Mouse (Mus musculus) lung, postnatal 0 days (tissue): ENCODE data around the gene Frs3. TPM values are rescaled to one million over a fixed set of nuclear protein-coding genes. Genes with fewer than 3 reads are reported as not detected.

Experiments used
- ATAC-seq: fragments of 200-750 bp; cut with Nextera tagmentation; 2 replicates; pipeline ENCODE4 v1.8.0; 2017; ENCODE audit warnings: moderate library complexity
- DNase-seq: peaks from one replicate; pipeline ENCODE4 v3.0.0-alpha.2; 2016; ENCODE audit warnings: low spot score
- H3K27ac ChIP-seq: fragments of 300-500 bp; sonication (generic); 2 replicates; pipeline ENCODE4 v1.5.1; 2014; ENCODE audit warnings: antibody characterized with exemption, mild to moderate bottlenecking, low read length, mixed read lengths
- H3K27me3 ChIP-seq: fragments of 300-500 bp; sonication (generic); replicated peaks from 2 replicates; pipeline ENCODE4 v1.6.1; 2014; ENCODE audit warnings: low read length, mixed read lengths; ENCODE audit not compliant: insufficient read depth
- H3K36me3 ChIP-seq: fragments of 300-500 bp; sonication (generic); 2 replicates; pipeline ENCODE4 v1.6.1; 2014; ENCODE audit warnings: low read length, mixed read lengths; ENCODE audit not compliant: insufficient read depth
- H3K4me1 ChIP-seq: fragments of 300-500 bp; sonication (generic); 2 replicates; pipeline ENCODE4 v1.6.1; 2014; ENCODE audit warnings: antibody characterized with exemption, low read depth, low read length, mixed read lengths; ENCODE audit not compliant: insufficient read depth
- H3K4me2 ChIP-seq: fragments of 300-500 bp; sonication (generic); replicated peaks from 2 replicates; pipeline ENCODE4 v1.6.1; 2014; ENCODE audit warnings: low read depth, mild to moderate bottlenecking, low read length, moderate library complexity, mixed read lengths
- H3K4me3 ChIP-seq: fragments of 300-500 bp; sonication (generic); 2 replicates; pipeline ENCODE4 v1.5.1; 2014; ENCODE audit warnings: low read depth, low read length
- H3K9ac ChIP-seq: fragments of 300-500 bp; sonication (generic); replicated peaks from 2 replicates; pipeline ENCODE4 v1.6.1; 2014; ENCODE audit warnings: low read depth, mild to moderate bottlenecking
- H3K9me3 ChIP-seq: fragments of 300-500 bp; sonication (generic); 2 replicates; pipeline ENCODE4 v1.6.1; 2016; ENCODE audit warnings: low read length, mixed read lengths
- CTCF ChIP-seq: IDR thresholded peaks from 2 replicates; pipeline ENCODE4 v1.5.1; 2016; ENCODE audit warnings: antibody characterized with exemption, mild to moderate bottlenecking
- EP300 ChIP-seq: IDR thresholded peaks from 2 replicates; pipeline ENCODE4 v1.6.1; 2016; ENCODE audit warnings: antibody characterized with exemption, mild to moderate bottlenecking, control low read depth
- WGBS: fragments of 180-500 bp; shearing (Covaris S2); extraction: QIAGEN DNeasy Blood & Tissue Kit; methylation state at CpG from one replicate; pipeline ENCODE4 v1.1.7; 2014; 5-methylcytosine and 5-hydroxymethylcytosine counted together
- polyA plus RNA-seq: library from polyadenylated mRNA; unstranded; fragments of >200 nt; fragmentation: Nextera tagmentation; extraction: Ambion mirVana; gene quantifications from 2 replicates; pipeline ENCODE4 v1.2.1, GENCODE M21; 2015

The Frs3 gene
- polyA plus RNA-seq, 1 experiment from 2014 or later: 4.1 TPM

DNA sequence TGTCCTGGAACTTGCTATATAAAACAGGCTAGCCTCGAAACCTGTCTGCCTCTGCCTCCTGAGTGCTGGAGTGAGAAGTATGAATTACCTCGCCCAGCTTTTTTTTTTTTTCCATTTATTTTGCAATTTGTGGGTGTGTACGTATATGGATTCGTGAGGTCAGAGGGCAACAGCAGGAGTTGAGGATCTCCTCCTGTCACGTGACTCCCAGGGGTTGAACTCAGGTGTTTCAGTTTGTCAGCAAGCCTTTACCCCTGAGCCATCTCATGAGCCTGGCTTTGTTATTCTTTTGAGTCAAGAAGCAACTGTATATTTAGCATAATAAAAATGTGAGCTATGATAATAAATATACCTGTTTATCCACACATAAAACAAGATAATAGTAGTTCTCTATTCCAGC lies 33.1 kb upstream of the Frs3 start:
- Histone ChIP-seq H3K4me3 (no peak overlapping the region), H3K4me1 (no peaks in the 10 kb centered on the region), H3K9ac (no peak overlapping the region), H3K9me3 (no peaks in the 10 kb centered on the region), H3K27me3 (no peaks in the 10 kb centered on the region), H3K4me2 (no peak overlapping the region), H3K36me3 (no peaks in the 10 kb centered on the region), H3K27ac (no peak overlapping the region)
- ATAC-seq: no peak
- no peak for DNase-seq
- TF ChIP-seq CTCF: no peak
- TF ChIP-seq EP300: no peak
- WGBS: 66% methylated on average over 5 of the region's 5 CpGs

GRCm38 (mm10) chr17:47657901-47658300 lies 30.9 kb upstream of the Frs3 start:
- no peak overlapping the region for H3K4me2 ChIP-seq
- H3K9ac ChIP-seq: no peak overlapping the region
- no peak overlapping the region for H3K27ac ChIP-seq
- ATAC-seq: no peak
- WGBS: 76% methylated on average over 4 of the region's 4 CpGs
- H3K4me1 ChIP-seq: no peaks in the 10 kb centered on the region
- H3K27me3 ChIP-seq: no peaks in the 10 kb centered on the region
- no peak for DNase-seq
- H3K4me3 ChIP-seq: no peak overlapping the region
- TF ChIP-seq EP300 (no peak), CTCF (peak; percentile 21)
- H3K9me3 ChIP-seq: no peaks in the 10 kb centered on the region
- no peaks in the 10 kb centered on the region for H3K36me3 ChIP-seq

DNA sequence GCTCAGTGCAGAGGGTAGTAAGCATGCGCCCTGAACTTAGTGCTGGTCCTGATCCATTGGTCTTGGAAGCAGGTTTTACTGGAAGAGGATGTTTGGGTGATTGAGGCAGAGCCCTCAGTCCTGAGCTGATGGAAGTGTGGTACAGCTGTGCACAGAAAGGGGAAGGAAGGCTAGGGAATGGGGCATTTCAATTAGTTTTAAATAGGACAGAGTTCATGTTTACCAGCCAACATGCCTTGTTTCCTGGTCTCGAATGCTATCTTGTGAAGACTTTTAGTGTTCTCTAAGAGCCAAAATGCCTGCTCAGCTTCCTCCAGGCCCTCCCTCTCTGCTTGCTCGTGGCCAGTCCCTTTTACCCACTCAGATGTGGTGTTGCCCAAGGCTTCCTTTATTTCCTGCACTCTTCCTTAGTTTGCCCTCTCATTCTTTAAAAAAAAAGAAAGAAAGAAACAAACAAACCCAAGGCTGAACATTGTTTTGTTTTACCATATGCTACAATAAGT lies 30.0 kb upstream of the Frs3 start:
- Histone ChIP-seq H3K9ac (no peak overlapping the region), H3K36me3 (no peaks in the 10 kb centered on the region), H3K4me2 (no peak overlapping the region), H3K4me3 (no peak overlapping the region), H3K4me1 (no peaks in the 10 kb centered on the region), H3K27ac (no peak overlapping the region), H3K9me3 (no peaks in the 10 kb centered on the region), H3K27me3 (no peaks in the 10 kb centered on the region)
- no peak for ATAC-seq
- WGBS: 73% methylated on average over 3 of the region's 3 CpGs
- no peak for DNase-seq
- TF ChIP-seq CTCF: no peak
- TF ChIP-seq EP300: no peak

DNA sequence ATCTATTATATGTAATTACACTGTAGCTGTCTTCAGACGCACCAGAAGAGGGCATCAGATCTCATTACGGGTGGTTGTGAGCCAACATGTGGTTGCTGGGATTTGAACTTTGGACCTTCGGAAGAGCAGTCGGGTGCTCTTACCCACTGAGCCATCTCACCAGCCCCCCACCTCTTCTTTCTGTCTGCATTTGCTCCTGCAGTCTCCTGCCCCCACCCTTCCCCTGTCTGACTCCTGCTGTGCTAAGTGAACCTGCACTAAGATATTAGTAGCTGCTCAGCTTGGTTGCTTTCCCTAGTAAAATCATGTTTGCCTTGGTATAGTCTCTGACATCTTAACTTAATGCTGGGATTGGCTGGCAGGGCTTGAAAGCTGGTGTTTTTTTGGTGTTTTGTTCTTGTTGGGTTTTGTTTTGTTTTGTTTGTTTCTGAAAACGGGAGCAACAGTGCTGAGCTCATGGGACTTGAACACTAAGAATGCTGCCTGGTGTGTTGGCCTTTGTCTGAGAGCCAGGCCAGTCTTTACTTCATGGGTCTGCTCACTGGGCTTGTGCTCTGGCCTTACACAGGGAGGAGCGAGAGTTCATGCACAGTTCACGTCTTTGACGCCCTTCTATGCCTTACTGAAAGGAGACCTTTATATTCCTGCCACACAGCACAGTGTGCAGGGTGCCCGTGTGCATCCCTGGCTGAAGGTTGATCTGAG lies 25.7 kb upstream of the Frs3 start:
- H3K4me1 ChIP-seq: no peaks in the 10 kb centered on the region
- H3K9ac ChIP-seq: no peak overlapping the region
- no peak overlapping the region for H3K27ac ChIP-seq
- no peaks in the 10 kb centered on the region for H3K9me3 ChIP-seq
- no peak for TF ChIP-seq CTCF
- TF ChIP-seq EP300: no peak
- H3K36me3 ChIP-seq: no peaks in the 10 kb centered on the region
- no peak overlapping the region for H3K4me3 ChIP-seq
- ATAC-seq (no peak), DNase-seq (no peak)
- no peaks in the 10 kb centered on the region for H3K27me3 ChIP-seq
- H3K4me2 ChIP-seq: no peak overlapping the region
- WGBS: 62% methylated on average over 9 of the region's 9 CpGs

DNA sequence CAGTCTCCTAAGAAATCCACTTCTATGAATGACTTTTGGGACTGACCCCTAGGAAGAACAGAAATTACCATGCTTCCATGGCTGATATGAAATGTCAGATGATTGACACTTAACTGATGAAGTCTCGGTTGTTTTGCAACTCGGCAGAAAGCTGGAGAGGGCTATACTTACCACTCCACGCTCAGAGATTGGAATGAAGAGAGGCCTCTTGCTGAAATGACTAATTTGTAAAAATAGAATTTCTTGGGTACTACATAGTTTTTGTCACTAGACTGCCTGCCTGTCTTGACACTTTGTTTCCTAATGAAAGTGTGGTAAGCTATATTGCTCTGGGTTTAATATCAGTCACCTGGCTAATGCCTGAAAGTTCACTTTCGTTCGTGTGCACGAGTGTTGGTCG lies 24.4 kb upstream of the Frs3 start:
- TF ChIP-seq EP300 (peak; percentile 84), CTCF (no peak)
- no peaks in the 10 kb centered on the region for H3K4me1 ChIP-seq
- ATAC-seq: peak; percentile 83
- no peak overlapping the region; the same call in 1 of the 2 replicates for H3K27ac ChIP-seq
- no peaks in the 10 kb centered on the region for H3K36me3 ChIP-seq
- 0 out of 2 replicates have a peak overlapping the region, but pooled peaks have one; percentile 11 for H3K4me2 ChIP-seq
- WGBS: 60% methylated on average over 7 of the region's 7 CpGs
- DNase-seq: peak; percentile 87
- no peaks in the 10 kb centered on the region for H3K9me3 ChIP-seq
- no peak overlapping the region for H3K4me3 ChIP-seq
- no peak overlapping the region for H3K9ac ChIP-seq
- H3K27me3 ChIP-seq: no peaks in the 10 kb centered on the region

- H3K4me2 ChIP-seq: no peak overlapping the region
- DNase-seq (peak; percentile 49), ATAC-seq (no peak)
- 43% methylated on average over 4 of the region's 4 CpGs for WGBS
- no peaks in the 10 kb centered on the region for H3K36me3 ChIP-seq
- H3K4me3 ChIP-seq: no peak overlapping the region
- peaks cover 8% of the 10 kb centered on the region; the same call in 1 of the 2 replicates for H3K4me1 ChIP-seq
- TF ChIP-seq EP300 (no peak), CTCF (no peak)
- no peaks in the 10 kb centered on the region for H3K27me3 ChIP-seq
- no peaks in the 10 kb centered on the region for H3K9me3 ChIP-seq
- no peak overlapping the region for H3K9ac ChIP-seq
- no peak overlapping the region for H3K27ac ChIP-seq
These were observed 19.7 kb upstream of the Frs3 start for GRCm38 (mm10) chr17:47669166-47669565.
